Mouse (Mus musculus) kidney, adult 2 months (tissue): ENCODE measurements around the gene Tubb3.

ENCODE experiments used
- CTCF ChIP-seq: fragments of 200-500 bp; conservative IDR thresholded peaks from 2 replicates; pipeline ENCODE4 v1.5.1; 2011; ENCODE audit warnings: low read depth, mild to moderate bottlenecking, control low read depth, low read length, moderate library complexity, mixed read lengths; ENCODE audit not compliant: insufficient read depth, insufficient read length
- POLR2A ChIP-seq: fragments of 200-500 bp; IDR thresholded peaks from one replicate; pipeline ENCODE4 v1.6.1; 2011; ENCODE audit warnings: low read depth, low read length, control low read depth

GRCm38 (mm10) chr8:123410049-123410587, 1.1 kb upstream of the Tubb3 start:
- no peak for TF ChIP-seq CTCF
- no peak for TF ChIP-seq POLR2A
